Mouse (Mus musculus) hindbrain, embryonic 14.5 days (tissue): Measurements from ENCODE around the gene Col1a1. TPM values are rescaled to one million over a fixed set of nuclear protein-coding genes. Genes with fewer than 3 reads are reported as not detected.

Source experiments
- ATAC-seq: fragments of 200-750 bp; cut with Nextera tagmentation; 2 replicates; pipeline ENCODE4 v1.8.0; 2017; ENCODE audit warnings: moderate number of reproducible peaks, mild to moderate bottlenecking, moderate TSS enrichment, moderate library complexity; ENCODE audit not compliant: low FRiP score
- DNase-seq: peaks from one replicate; pipeline ENCODE4 v3.0.0-alpha.2; 2015; ENCODE audit warnings: low spot score
- H3K27ac ChIP-seq: fragments of 300-500 bp; sonication (generic); 2 replicates; pipeline ENCODE4 v1.5.1; 2014; ENCODE audit warnings: mild to moderate bottlenecking, moderate library complexity
- H3K27me3 ChIP-seq: fragments of 300-500 bp; sonication (generic); 2 replicates; pipeline ENCODE4 v1.6.1; 2014; ENCODE audit warnings: mild to moderate bottlenecking, low read length, mixed read lengths; ENCODE audit not compliant: control insufficient read depth, insufficient read depth
- H3K36me3 ChIP-seq: fragments of 300-500 bp; sonication (generic); replicated peaks from 2 replicates; pipeline ENCODE4 v1.6.1; 2014; ENCODE audit not compliant: control insufficient read depth, insufficient read depth
- H3K4me1 ChIP-seq: fragments of 300-500 bp; sonication (generic); replicated peaks from 2 replicates; pipeline ENCODE4 v1.6.1; 2014; ENCODE audit warnings: antibody characterized with exemption, low read length, mixed read lengths; ENCODE audit not compliant: control insufficient read depth, insufficient read depth
- H3K4me2 ChIP-seq: fragments of 300-500 bp; sonication (generic); replicated peaks from 2 replicates; pipeline ENCODE4 v1.6.1; 2014; ENCODE audit warnings: mild to moderate bottlenecking, moderate library complexity
- H3K4me3 ChIP-seq: fragments of 300-500 bp; sonication (generic); replicated peaks from 2 replicates; pipeline ENCODE4 v1.5.1; 2014; ENCODE audit warnings: mild to moderate bottlenecking, low read length
- H3K9ac ChIP-seq: fragments of 300-500 bp; sonication (generic); 2 replicates; pipeline ENCODE4 v1.6.1; 2014
- H3K9me3 ChIP-seq: fragments of 300-500 bp; sonication (generic); 2 replicates; pipeline ENCODE4 v1.6.1; 2016; ENCODE audit warnings: low read length; ENCODE audit not compliant: control insufficient read depth
- WGBS: fragments of 180-500 bp; shearing (Covaris S2); extraction: QIAGEN DNeasy Blood & Tissue Kit; methylation state at CpG from one replicate; pipeline ENCODE4 v1.1.7; 2014; 5-methylcytosine and 5-hydroxymethylcytosine counted together
- polyA plus RNA-seq: library from polyadenylated mRNA; unstranded; fragments of >200 nt; fragmentation: Nextera tagmentation; extraction: Ambion mirVana; gene quantifications from 2 replicates; pipeline ENCODE4 v1.2.1, GENCODE M21; 2014

Col1a1 gene
- polyA plus RNA-seq, 1 experiment from 2014 or later: 157 TPM

- no peaks in the 10 kb centered on the region for H3K36me3 ChIP-seq
- no peaks in the 10 kb centered on the region for H3K27me3 ChIP-seq
- H3K9ac ChIP-seq: no peak overlapping the region
- 44% methylated on average over 4 of the region's 4 CpGs for WGBS
- DNase-seq (no peak), ATAC-seq (no peak)
- 0 out of 2 replicates have a peak, but pooled peaks cover 3% of the 10 kb centered on the region for H3K4me1 ChIP-seq
- no peaks in the 10 kb centered on the region for H3K9me3 ChIP-seq
- H3K4me2 ChIP-seq: no peak overlapping the region
- no peak overlapping the region for H3K27ac ChIP-seq
- H3K4me3 ChIP-seq: no peak overlapping the region
These were observed 19.5 kb upstream of the Col1a1 start for GRCm38 (mm10) chr11:94916477-94916876.

DNA sequence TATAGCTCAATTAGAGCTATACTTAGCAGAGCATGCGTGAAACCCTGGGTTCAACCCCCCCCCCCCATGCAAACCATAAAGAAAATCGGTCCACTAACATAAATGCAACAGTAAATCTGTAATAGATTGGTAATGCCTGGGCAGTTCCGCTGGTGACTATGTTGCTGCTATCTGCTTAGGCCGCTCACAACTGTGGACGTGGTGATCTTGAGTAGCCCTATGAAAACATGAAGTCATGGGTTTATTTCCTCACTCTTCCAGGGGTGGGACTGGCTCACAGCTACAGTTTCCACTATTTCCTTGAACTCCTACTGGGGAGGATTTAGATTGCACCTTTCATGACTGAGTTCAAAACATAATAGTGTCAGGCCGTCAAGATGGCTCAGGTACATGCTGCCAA lies 18.3 kb upstream of the Col1a1 start:
- Histone ChIP-seq H3K4me2 (no peak overlapping the region), H3K27me3 (no peaks in the 10 kb centered on the region), H3K9me3 (no peaks in the 10 kb centered on the region), H3K36me3 (no peaks in the 10 kb centered on the region), H3K9ac (no peak overlapping the region), H3K27ac (no peak overlapping the region), H3K4me1 (0 out of 2 replicates have a peak, but pooled peaks cover 3% of the 10 kb centered on the region), H3K4me3 (no peak overlapping the region)
- DNase-seq (no peak), ATAC-seq (no peak)
- WGBS: 83% methylated on average over 6 of the region's 6 CpGs

DNA sequence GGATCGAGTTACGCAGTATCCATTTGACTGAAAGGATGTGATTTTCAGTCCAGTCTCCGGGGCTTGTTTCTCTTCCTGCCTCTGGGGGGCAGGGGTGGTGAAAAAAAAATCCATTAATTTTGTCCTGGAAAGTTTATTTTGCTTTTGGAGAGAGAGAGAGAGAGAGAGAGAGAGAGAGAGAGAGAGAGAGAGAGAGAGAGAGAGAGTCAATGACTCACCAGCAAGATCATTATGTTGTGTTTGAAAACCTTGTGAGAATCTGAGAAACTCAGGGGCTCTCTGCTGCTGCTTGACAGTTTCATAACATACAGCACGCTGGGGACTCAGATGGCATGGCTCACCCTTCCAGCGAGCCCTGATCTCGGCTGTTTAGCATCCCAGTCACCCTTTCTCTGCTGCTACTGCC lies 15.0 kb upstream of the Col1a1 start:
- Histone ChIP-seq H3K27ac (no peak overlapping the region), H3K27me3 (no peaks in the 10 kb centered on the region), H3K4me1 (no peaks in the 10 kb centered on the region), H3K36me3 (no peaks in the 10 kb centered on the region), H3K9ac (no peak overlapping the region), H3K9me3 (no peaks in the 10 kb centered on the region), H3K4me3 (no peak overlapping the region), H3K4me2 (no peak overlapping the region)
- 54% methylated on average over 6 of the region's 6 CpGs for WGBS
- ATAC-seq: no peak
- no peak for DNase-seq

DNA sequence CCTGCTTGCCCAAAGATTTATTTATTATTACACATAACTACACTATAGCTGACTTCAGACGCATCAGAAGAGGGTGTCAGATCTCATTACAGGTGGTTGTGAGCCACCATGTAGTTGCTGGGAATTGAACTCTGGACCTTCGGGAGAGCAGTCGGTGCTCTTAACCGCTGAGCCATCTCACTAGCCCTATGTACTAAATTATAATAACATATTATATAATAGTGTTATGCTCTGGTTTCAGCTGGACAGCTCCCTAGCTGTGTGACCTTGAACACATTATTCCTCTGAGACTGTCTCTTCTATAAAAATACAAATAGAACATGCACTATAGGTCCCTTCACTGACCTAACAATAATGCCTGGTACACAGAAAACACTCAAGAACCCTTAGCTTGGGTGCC lies 11.0 kb upstream of the Col1a1 start:
- H3K9me3 ChIP-seq: no peaks in the 10 kb centered on the region
- 0 out of 2 replicates have a peak, but pooled peaks cover 5% of the 10 kb centered on the region for H3K4me1 ChIP-seq
- H3K4me2 ChIP-seq: no peak overlapping the region
- no peaks in the 10 kb centered on the region for H3K27me3 ChIP-seq
- 93% methylated on average over 4 of the region's 4 CpGs for WGBS
- no peaks in the 10 kb centered on the region for H3K36me3 ChIP-seq
- no peak overlapping the region for H3K4me3 ChIP-seq
- no peak overlapping the region for H3K9ac ChIP-seq
- H3K27ac ChIP-seq: no peak overlapping the region
- ATAC-seq: no peak
- no peak for DNase-seq

- 73% methylated on average over 11 of the region's 11 CpGs for WGBS
- Histone ChIP-seq H3K27me3 (no peaks in the 10 kb centered on the region), H3K9ac (no peak overlapping the region), H3K36me3 (no peaks in the 10 kb centered on the region), H3K4me1 (0 out of 2 replicates have a peak, but pooled peaks cover 5% of the 10 kb centered on the region), H3K4me2 (no peak overlapping the region), H3K27ac (no peak overlapping the region), H3K4me3 (no peak overlapping the region), H3K9me3 (no peaks in the 10 kb centered on the region)
- no peak for DNase-seq
- ATAC-seq: no peak
These were observed 9.6 kb upstream of the Col1a1 start for GRCm38 (mm10) chr11:94926431-94926830.

- Histone ChIP-seq H3K36me3 (no peaks in the 10 kb centered on the region), H3K27ac (no peak overlapping the region), H3K4me1 (0 out of 2 replicates have a peak, but pooled peaks cover 5% of the 10 kb centered on the region), H3K9ac (no peak overlapping the region), H3K27me3 (peaks cover 6% of the 10 kb centered on the region; the same call in 1 of the 2 replicates), H3K4me3 (no peak overlapping the region), H3K4me2 (no peak overlapping the region), H3K9me3 (no peaks in the 10 kb centered on the region)
- WGBS: 25% methylated on average over 5 of the region's 5 CpGs
- DNase-seq (no peak), ATAC-seq (no peak)
These were observed 8.2 kb upstream of the Col1a1 start for GRCm38 (mm10) chr11:94927771-94928291.

GRCm38 (mm10) chr11:94928820-94929219 lies 7.2 kb upstream of the Col1a1 start:
- peak; percentile 62; the same call in 1 of the 2 replicates for ATAC-seq
- Histone ChIP-seq H3K27me3 (peaks cover 16% of the 10 kb centered on the region), H3K4me2 (peak overlapping the region; percentile 21; the same call in 1 of the 2 replicates), H3K36me3 (no peaks in the 10 kb centered on the region), H3K4me3 (no peak overlapping the region), H3K27ac (no peak overlapping the region), H3K4me1 (0 out of 2 replicates have a peak, but pooled peaks cover 5% of the 10 kb centered on the region), H3K9ac (no peak overlapping the region), H3K9me3 (no peaks in the 10 kb centered on the region)
- 6% methylated on average over 13 of the region's 13 CpGs for WGBS
- DNase-seq: no peak

DNA sequence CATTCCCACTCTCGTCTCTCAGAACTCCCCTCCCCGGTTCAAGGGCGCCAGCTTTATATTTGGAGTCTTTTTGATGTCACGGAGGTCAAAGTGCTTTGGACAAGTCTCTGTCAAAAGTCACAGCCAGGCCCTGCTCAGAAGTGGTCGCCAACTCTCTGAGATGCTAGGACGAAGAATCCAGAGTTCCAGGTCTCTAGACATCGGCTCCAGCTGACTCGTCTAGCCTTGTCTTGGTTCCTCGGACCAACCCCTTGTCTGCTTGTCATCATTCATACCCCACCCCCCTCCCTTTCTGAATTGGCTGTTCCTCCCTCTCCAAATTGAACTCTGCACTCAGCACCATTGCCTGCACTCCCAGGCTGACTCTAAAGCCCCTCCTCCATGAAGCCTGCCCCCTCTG lies 6.4 kb upstream of the Col1a1 start:
- Histone ChIP-seq H3K9me3 (no peaks in the 10 kb centered on the region), H3K4me2 (no peak overlapping the region), H3K4me1 (0 out of 2 replicates have a peak, but pooled peaks cover 5% of the 10 kb centered on the region), H3K27me3 (peaks cover 23% of the 10 kb centered on the region), H3K27ac (no peak overlapping the region), H3K9ac (no peak overlapping the region), H3K4me3 (no peak overlapping the region), H3K36me3 (no peaks in the 10 kb centered on the region)
- WGBS: 62% methylated on average over 9 of the region's 9 CpGs
- ATAC-seq (no peak), DNase-seq (no peak)

- ATAC-seq (no peak), DNase-seq (no peak)
- H3K27ac ChIP-seq: no peak overlapping the region
- H3K4me3 ChIP-seq: no peak overlapping the region
- H3K36me3 ChIP-seq: no peaks in the 10 kb centered on the region
- 60% methylated on average over 4 of the region's 4 CpGs for WGBS
- H3K4me2 ChIP-seq: no peak overlapping the region
- H3K9ac ChIP-seq: no peak overlapping the region
- peaks cover 29% of the 10 kb centered on the region for H3K27me3 ChIP-seq
- H3K4me1 ChIP-seq: 0 out of 2 replicates have a peak, but pooled peaks cover 5% of the 10 kb centered on the region
- H3K9me3 ChIP-seq: no peaks in the 10 kb centered on the region
These were observed 5.9 kb upstream of the Col1a1 start for GRCm38 (mm10) chr11:94930151-94930550.

GRCm38 (mm10) chr11:94933584-94933983 lies 2.4 kb upstream of the Col1a1 start:
- DNase-seq (no peak), ATAC-seq (no peak)
- Histone ChIP-seq H3K27ac (no peak overlapping the region), H3K4me1 (peaks cover 16% of the 10 kb centered on the region; the same call in 1 of the 2 replicates), H3K9ac (no peak overlapping the region), H3K4me3 (no peak overlapping the region), H3K27me3 (peaks cover 61% of the 10 kb centered on the region), H3K4me2 (no peak overlapping the region), H3K9me3 (no peaks in the 10 kb centered on the region), H3K36me3 (no peaks in the 10 kb centered on the region)
- 28% methylated on average over 8 of the region's 8 CpGs for WGBS
